Mouse (Mus musculus): ENCODE measurements around the gene Stk38.

GRCm38 (mm10) chr17:29044146-29044924 is 36.5 kb upstream of the Stk38 start:
- TF ChIP-seq CTCF (conservative IDR thresholded peaks at IDR 0.05 in 1 of 2, IDR thresholded peaks at IDR 0.05 in 1 of 2; ENCODE audit: low read depth in 2 of 2, low read length in 2 of 2) (no peak), MXI1 (IDR thresholded peaks at IDR 0.05; ENCODE audit: low read depth, low read length) (no peak), ZKSCAN1 (IDR thresholded peaks at IDR 0.05; ENCODE audit: borderline replicate concordance, low read depth, low read length) (no peak), EP300 (IDR thresholded peaks at IDR 0.05; ENCODE audit: low read length) (no peak)

All from CH12.LX (cell line).